Mouse (Mus musculus) spleen, adult 2 months (tissue): ENCODE results near the gene Itih4. TPM values are rescaled to one million over a fixed set of nuclear protein-coding genes. Genes with fewer than 3 reads are reported as not detected.

Experiments
- DNase-seq, 2 experiments: peaks; one replicate each; pipeline versions ENCODE4 v3.0.0 to v3.0.0-alpha.2; 2012 to 2021; ENCODE audit warnings: low spot score in 2 of 2, low read depth in 1 of 2
- H3K27ac ChIP-seq: fragments of 200-500 bp; 2 replicates; pipeline ENCODE4 v1.5.1; 2012; ENCODE audit warnings: low read length, inconsistent platforms; ENCODE audit not compliant: insufficient read depth
- H3K27me3 ChIP-seq: fragments of 200-500 bp; 2 replicates; pipeline ENCODE4 v1.6.1; 2012; ENCODE audit warnings: mild to moderate bottlenecking, moderate library complexity, low read length, inconsistent platforms; ENCODE audit not compliant: control insufficient read depth, insufficient read depth
- H3K36me3 ChIP-seq: fragments of 200-500 bp; 2 replicates; pipeline ENCODE4 v1.6.1; 2012; ENCODE audit warnings: mild to moderate bottlenecking, low read length, inconsistent platforms; ENCODE audit not compliant: control insufficient read depth, insufficient read depth
- H3K4me1 ChIP-seq: fragments of 200-500 bp; 2 replicates; pipeline ENCODE4 v1.6.1; 2011; ENCODE audit warnings: inconsistent platforms; ENCODE audit not compliant: control insufficient read depth, insufficient read depth, insufficient read length
- H3K4me3 ChIP-seq: fragments of 200-500 bp; 2 replicates; pipeline ENCODE4 v1.5.1; 2011; ENCODE audit warnings: mild to moderate bottlenecking, inconsistent platforms; ENCODE audit not compliant: insufficient read depth, insufficient read length; ENCODE audit errors: extremely low read depth
- CTCF ChIP-seq: fragments of 200-500 bp; IDR thresholded peaks from 2 replicates; pipeline ENCODE4 v1.5.1; 2011; ENCODE audit warnings: mild to moderate bottlenecking, inconsistent platforms; ENCODE audit not compliant: insufficient read depth, insufficient read length, insufficient replicate concordance; ENCODE audit errors: extremely low read depth
- POLR2A ChIP-seq: fragments of 200-500 bp; IDR thresholded peaks from 2 replicates; pipeline ENCODE4 v1.6.1; 2011; ENCODE audit warnings: low read depth, low read length, inconsistent platforms
- whole genome bisulfite sequencing: fragments of 180-500 bp; shearing (Covaris S2); methylation state at CpG from one replicate; pipeline ENCODE4 v1.1.7; 2018; 5-methylcytosine and 5-hydroxymethylcytosine counted together
- polyA plus RNA-seq: library from polyadenylated mRNA; depleted of rRNA; stranded (reverse); fragments of >200 nt; gene quantifications from 2 replicates; pipeline ENCODE4 v1.2.3, GENCODE M21; 2012

Itih4 gene
- polyA plus RNA-seq, 1 experiment, result 0.50 TPM

- Histone ChIP-seq H3K36me3 (no peaks in the 10 kb centered on the region), H3K27me3 (no peaks in the 10 kb centered on the region), H3K27ac (no peak overlapping the region), H3K4me3 (no peak overlapping the region), H3K4me1 (no peaks in the 10 kb centered on the region; the same call in 1 of the 2 replicates)
- no peak for TF ChIP-seq CTCF
- no peak for TF ChIP-seq POLR2A
- 88% methylated on average over 8 of the region's 8 CpGs for WGBS
- DNase-seq, result no peak
Observed at GRCm38 (mm10) chr14:30911141-30911540, 24.9 kb downstream of the Itih4 start.

- H3K4me3 ChIP-seq, result no peak overlapping the region
- TF ChIP-seq CTCF, result no peak
- no peak for TF ChIP-seq POLR2A
- no peak overlapping the region for H3K27ac ChIP-seq
- no peak for DNase-seq
- no peaks in the 10 kb centered on the region; the same call in 1 of the 2 replicates for H3K4me1 ChIP-seq
- H3K36me3 ChIP-seq, result no peaks in the 10 kb centered on the region
- no peaks in the 10 kb centered on the region for H3K27me3 ChIP-seq
- WGBS, result 88% methylated on average over 8 of the region's 8 CpGs
Observed at GRCm38 (mm10) chr14:30912641-30913040, 26.4 kb downstream of the Itih4 start.

GRCm38 (mm10) chr14:30913404-30913803 lies 27.1 kb downstream of the Itih4 start:
- H3K27ac ChIP-seq, result no peak overlapping the region
- H3K36me3 ChIP-seq, result no peaks in the 10 kb centered on the region
- no peak overlapping the region for H3K4me3 ChIP-seq
- H3K27me3 ChIP-seq, result no peaks in the 10 kb centered on the region
- no peak for TF ChIP-seq CTCF
- TF ChIP-seq POLR2A, result no peak
- 63% methylated on average over 5 of the region's 5 CpGs for WGBS
- DNase-seq, result no peak
- H3K4me1 ChIP-seq, result no peaks in the 10 kb centered on the region

GRCm38 (mm10) chr14:30916516-30916915 lies 30.2 kb downstream of the Itih4 start:
- no peak overlapping the region for H3K4me3 ChIP-seq
- no peaks in the 10 kb centered on the region for H3K36me3 ChIP-seq
- no peaks in the 10 kb centered on the region for H3K27me3 ChIP-seq
- TF ChIP-seq CTCF (no peak), POLR2A (no peak)
- 85% methylated on average over 1 of the region's 1 CpGs for WGBS
- no peak overlapping the region for H3K27ac ChIP-seq
- no peaks in the 10 kb centered on the region for H3K4me1 ChIP-seq
- DNase-seq, result no peak

- Histone ChIP-seq H3K4me1 (no peaks in the 10 kb centered on the region), H3K4me3 (no peak overlapping the region), H3K27me3 (no peaks in the 10 kb centered on the region), H3K36me3 (no peaks in the 10 kb centered on the region), H3K27ac (no peak overlapping the region)
- WGBS, result 67% methylated on average over 8 of the region's 8 CpGs
- DNase-seq, result no peak
- TF ChIP-seq CTCF, result no peak
- TF ChIP-seq POLR2A, result no peak
Observed at GRCm38 (mm10) chr14:30922053-30922670, 35.9 kb downstream of the Itih4 start.

GRCm38 (mm10) chr14:30923375-30924105 lies 37.3 kb downstream of the Itih4 start, which contains the start of gene Itih3:
Itih3 (minus strand) TSS chr14:30923760.
- Histone ChIP-seq H3K4me1 (no peaks in the 10 kb centered on the region), H3K4me3 (no peak within 1 kb of the TSS), H3K36me3 (no peaks in the 10 kb centered on the region), H3K27me3 (no peaks in the 10 kb centered on the region), H3K27ac (no peak within 1 kb of the TSS)
- WGBS, result 70% methylated on average over 6 of the region's 6 CpGs
- DNase-seq, result no peak
- TF ChIP-seq POLR2A, result no peak
- TF ChIP-seq CTCF, result no peak

GRCm38 (mm10) chr14:30925492-30925891 lies 39.2 kb downstream of the Itih4 start:
- no peaks in the 10 kb centered on the region for H3K4me1 ChIP-seq
- no peak overlapping the region for H3K27ac ChIP-seq
- H3K27me3 ChIP-seq, result no peaks in the 10 kb centered on the region
- TF ChIP-seq CTCF (no peak), POLR2A (no peak)
- no peaks in the 10 kb centered on the region for H3K36me3 ChIP-seq
- 90% methylated on average over 3 of the region's 3 CpGs for WGBS
- H3K4me3 ChIP-seq, result no peak overlapping the region
- no peak for DNase-seq
